Comparison of ENCODE assay signal across 7 mouse cellular contexts in the genomic region with DNA sequence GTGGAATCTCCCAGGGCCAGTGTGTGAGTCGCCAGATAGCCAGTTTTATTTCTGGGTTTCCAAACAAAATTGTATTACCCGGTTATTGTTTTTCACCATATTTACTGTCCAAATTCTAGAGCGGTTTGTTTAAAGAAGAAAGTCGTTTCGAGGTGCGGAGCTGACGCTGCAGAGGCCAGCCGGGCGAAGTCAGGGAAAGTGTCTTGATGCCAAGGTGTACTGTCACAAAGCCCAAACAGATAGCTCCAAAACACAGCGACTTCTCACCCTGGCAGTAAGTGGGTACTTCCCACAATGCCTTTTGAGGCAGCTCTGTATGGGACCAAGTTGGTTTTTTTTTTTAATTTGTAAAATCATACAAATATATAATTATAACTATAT.
DNase-seq lines count a peak whose midpoint lies in the region; ATAC-seq lines count a peak whose summit lies in the region.

No protein-coding gene starts in this region.

- peak overlapping the region; percentile 20; the same call in 1 of the 2 replicates for H3K27ac ChIP-seq in kidney, embryonic 16.5 days (ENCODE audit: low read length)
- peak overlapping the region; percentile 22; the same call in 1 of the 2 replicates for H3K27ac ChIP-seq in embryonic facial prominence, embryonic 14.5 days (replicated peaks; ENCODE audit: low read depth, low read length)
- H3K27ac ChIP-seq in hindbrain, embryonic 12.5 days = peak overlapping the region; percentile 86
- H3K27ac ChIP-seq in midbrain, embryonic 14.5 days (replicated peaks; ENCODE audit: low read depth, low read length) = peak overlapping the region; percentile 79

- H3K36me3 ChIP-seq in kidney, embryonic 16.5 days (ENCODE audit: insufficient read depth, low read length) = no peaks in the 10 kb centered on the region
- H3K36me3 ChIP-seq in embryonic facial prominence, embryonic 14.5 days (ENCODE audit: control insufficient read depth, insufficient read depth, low read length) = no peaks in the 10 kb centered on the region
- no peaks in the 10 kb centered on the region for H3K36me3 ChIP-seq in hindbrain, embryonic 12.5 days
- no peaks in the 10 kb centered on the region for H3K36me3 ChIP-seq in midbrain, embryonic 14.5 days (ENCODE audit: control insufficient read depth, insufficient read depth, low read length)

- H3K9me3 ChIP-seq in kidney, embryonic 16.5 days (ENCODE audit: low read length) = no peaks in the 10 kb centered on the region
- no peaks in the 10 kb centered on the region for H3K9me3 ChIP-seq in embryonic facial prominence, embryonic 14.5 days (ENCODE audit: control insufficient read depth, low read length)
- H3K9me3 ChIP-seq in hindbrain, embryonic 12.5 days (replicated peaks) = no peaks in the 10 kb centered on the region
- no peaks in the 10 kb centered on the region for H3K9me3 ChIP-seq in midbrain, embryonic 14.5 days (ENCODE audit: control insufficient read depth, low read length)

- ATAC-seq in kidney, embryonic 16.5 days (ENCODE audit: low FRiP score, low TSS enrichment) = no peak
- ATAC-seq in embryonic facial prominence, embryonic 14.5 days (ENCODE audit: low read depth) = no peak
- ATAC-seq in hindbrain, embryonic 12.5 days (ENCODE audit: low FRiP score) = no peak
- no peak for ATAC-seq in midbrain, embryonic 14.5 days (ENCODE audit: low FRiP score, low TSS enrichment)

- peaks cover 38% of the 10 kb centered on the region for H3K4me1 ChIP-seq in kidney, embryonic 16.5 days (ENCODE audit: insufficient read depth, low read length)
- peaks cover 14% of the 10 kb centered on the region for H3K4me1 ChIP-seq in embryonic facial prominence, embryonic 14.5 days (ENCODE audit: control insufficient read depth, insufficient read depth, low read length)
- H3K4me1 ChIP-seq in hindbrain, embryonic 12.5 days = peaks cover 43% of the 10 kb centered on the region
- H3K4me1 ChIP-seq in midbrain, embryonic 14.5 days (ENCODE audit: control insufficient read depth, insufficient read depth, low read length) = peaks cover 32% of the 10 kb centered on the region

- no peak for DNase-seq in kidney, adult 11 months
- no peak for DNase-seq in embryonic facial prominence, embryonic 14.5 days (ENCODE audit: low spot score)
- DNase-seq in midbrain, embryonic 14.5 days = no peak
- DNase-seq in ovary, postnatal 10 days (ENCODE audit: low spot score) = no peak
- no peak for DNase-seq in thymus, postnatal 4 days

- H3K4me3 ChIP-seq in kidney, embryonic 16.5 days (ENCODE audit: low read length) = no peak overlapping the region
- H3K4me3 ChIP-seq in embryonic facial prominence, embryonic 14.5 days (ENCODE audit: low read depth, low read length) = no peak overlapping the region
- H3K4me3 ChIP-seq in hindbrain, embryonic 12.5 days = no peak overlapping the region
- no peak overlapping the region for H3K4me3 ChIP-seq in midbrain, embryonic 14.5 days (replicated peaks; ENCODE audit: low read depth, low read length)

- no peak overlapping the region; the same call in 1 of the 2 replicates for H3K4me2 ChIP-seq in kidney, embryonic 16.5 days (replicated peaks; ENCODE audit: low read depth, low read length)
- no peak overlapping the region for H3K4me2 ChIP-seq in embryonic facial prominence, embryonic 14.5 days (ENCODE audit: low read depth, low read length)
- H3K4me2 ChIP-seq in hindbrain, embryonic 12.5 days (replicated peaks) = peak overlapping the region; percentile 42
- H3K4me2 ChIP-seq in midbrain, embryonic 14.5 days (ENCODE audit: low read length) = peak overlapping the region; percentile 33

- no peaks in the 10 kb centered on the region for H3K27me3 ChIP-seq in kidney, embryonic 16.5 days (ENCODE audit: insufficient read depth, low read length)
- no peaks in the 10 kb centered on the region for H3K27me3 ChIP-seq in embryonic facial prominence, embryonic 14.5 days (replicated peaks; ENCODE audit: control insufficient read depth, insufficient read depth, low read length)
- no peaks in the 10 kb centered on the region for H3K27me3 ChIP-seq in hindbrain, embryonic 12.5 days
- no peaks in the 10 kb centered on the region for H3K27me3 ChIP-seq in midbrain, embryonic 14.5 days (ENCODE audit: control insufficient read depth, insufficient read depth, low read length)

- no peak overlapping the region for H3K9ac ChIP-seq in kidney, embryonic 16.5 days (replicated peaks; ENCODE audit: low read length)
- no peak overlapping the region for H3K9ac ChIP-seq in embryonic facial prominence, embryonic 14.5 days (ENCODE audit: low read depth, low read length)
- 0 out of 2 replicates have a peak overlapping the region, but pooled peaks have one; percentile 15 for H3K9ac ChIP-seq in hindbrain, embryonic 12.5 days
- no peak overlapping the region for H3K9ac ChIP-seq in midbrain, embryonic 14.5 days (replicated peaks; ENCODE audit: low read length)

- 22% methylated on average over 10 of the region's 10 CpGs for WGBS in kidney, embryonic 16.5 days
- WGBS in embryonic facial prominence, embryonic 14.5 days = 29% methylated on average over 10 of the region's 10 CpGs
- 14% methylated on average over 10 of the region's 10 CpGs for WGBS in hindbrain, embryonic 12.5 days
- 17% methylated on average over 10 of the region's 10 CpGs for WGBS in midbrain, embryonic 14.5 days

Comparison
In these comparisons a context has a peak if more than half of its experiments do, and no peak if none do; other contexts are left out.
1. H3K27ac ChIP-seq: peak in every context shown above with its lines; median percentile 86 in hindbrain, embryonic 12.5 days; 79 in midbrain, embryonic 14.5 days; 22 in embryonic facial prominence, embryonic 14.5 days; 20 in kidney, embryonic 16.5 days.
2. H3K4me2 ChIP-seq: peak in hindbrain, embryonic 12.5 days (single experiment) and midbrain, embryonic 14.5 days (single experiment); none in kidney, embryonic 16.5 days (single experiment) and embryonic facial prominence, embryonic 14.5 days (single experiment).